Mouse (Mus musculus): ENCODE results near the gene Zfp704.

Zfp704 gene

GRCm38 (mm10) chr3:9407119-9407546, 202.8 kb downstream of the Zfp704 start:
- no peak for DNase-seq

- DNase-seq, result no peak
These were observed 204.5 kb downstream of the Zfp704 start for GRCm38 (mm10) chr3:9405341-9405740.

- DNase-seq, result no peak
These were observed 206.4 kb downstream of the Zfp704 start for GRCm38 (mm10) chr3:9403255-9404050.

- DNase-seq, result peak; percentile 71
These were observed 207.0 kb downstream of the Zfp704 start for GRCm38 (mm10) chr3:9402836-9403235.

GRCm38 (mm10) chr3:9402345-9402744, 207.5 kb downstream of the Zfp704 start:
- peak; percentile 38 for DNase-seq

- peak; percentile 32 for DNase-seq
These were observed 208.2 kb downstream of the Zfp704 start for GRCm38 (mm10) chr3:9401685-9402084.

GRCm38 (mm10) chr3:9400886-9401221, 209.0 kb downstream of the Zfp704 start:
- DNase-seq, result no peak

GRCm38 (mm10) chr3:9400201-9400885, 209.5 kb downstream of the Zfp704 start:
- peak; percentile 42 for DNase-seq

- DNase-seq, result no peak
These were observed 211.6 kb downstream of the Zfp704 start for GRCm38 (mm10) chr3:9398271-9398670.

Measured in thymus, postnatal 4 days (tissue).